Mouse (Mus musculus) stomach, embryonic 14.5 days (tissue): ENCODE data around the gene Tbcel. TPM values are rescaled to one million over a fixed set of nuclear protein-coding genes. Genes with fewer than 3 reads are reported as not detected.

Source experiments
- ATAC-seq: fragments of 200-750 bp; cut with Nextera tagmentation; 2 replicates; pipeline ENCODE4 v1.8.0; 2017; ENCODE audit warnings: low read depth, moderate TSS enrichment; ENCODE audit not compliant: insufficient number of reproducible peaks, insufficient read depth, low FRiP score
- H3K27ac ChIP-seq: fragments of 300-500 bp; sonication (generic); 2 replicates; pipeline ENCODE4 v1.5.1; 2014; ENCODE audit warnings: mild to moderate bottlenecking, low read length, moderate library complexity, mixed read lengths
- H3K27me3 ChIP-seq: fragments of 300-500 bp; sonication (generic); 2 replicates; pipeline ENCODE4 v1.6.1; 2014; ENCODE audit warnings: low read length, control low read depth, mixed read lengths; ENCODE audit not compliant: control insufficient read depth, insufficient read depth
- H3K36me3 ChIP-seq: fragments of 300-500 bp; sonication (generic); 2 replicates; pipeline ENCODE4 v1.6.1; 2014; ENCODE audit warnings: mild to moderate bottlenecking, control low read depth, low read length, moderate library complexity, mixed read lengths; ENCODE audit not compliant: control insufficient read depth, insufficient read depth
- H3K4me1 ChIP-seq: fragments of 300-500 bp; sonication (generic); 2 replicates; pipeline ENCODE4 v1.6.1; 2014; ENCODE audit warnings: low read length, control low read depth, mixed read lengths; ENCODE audit not compliant: control insufficient read depth, insufficient read depth
- H3K4me2 ChIP-seq: fragments of 300-500 bp; sonication (generic); replicated peaks from 2 replicates; pipeline ENCODE4 v1.6.1; 2014; ENCODE audit warnings: low read depth, low read length, control low read depth
- H3K4me3 ChIP-seq: fragments of 300-500 bp; sonication (generic); 2 replicates; pipeline ENCODE4 v1.5.1; 2014; ENCODE audit warnings: low read depth, low read length, control low read depth
- H3K9ac ChIP-seq: fragments of 300-500 bp; sonication (generic); replicated peaks from 2 replicates; pipeline ENCODE4 v1.6.1; 2014; ENCODE audit warnings: low read depth, mild to moderate bottlenecking, control low read depth, low read length, moderate library complexity, mixed read lengths
- H3K9me3 ChIP-seq: fragments of 300-500 bp; sonication (generic); 2 replicates; pipeline ENCODE4 v1.6.1; 2016; ENCODE audit warnings: low read depth, low read length, control low read depth; ENCODE audit not compliant: control insufficient read depth
- WGBS: fragments of 180-500 bp; shearing (Covaris S2); extraction: QIAGEN DNeasy Blood & Tissue Kit; methylation state at CpG from one replicate; pipeline ENCODE4 v1.1.7; 2014; 5-methylcytosine and 5-hydroxymethylcytosine counted together
- polyA plus RNA-seq: library from polyadenylated mRNA; unstranded; fragments of >200 nt; fragmentation: Nextera tagmentation; extraction: Ambion mirVana; gene quantifications from 2 replicates; pipeline ENCODE4 v1.2.1, GENCODE M21; 2014

The Tbcel gene
- polyA plus RNA-seq, 1 experiment from 2014 or later = 5.5 TPM

- Histone ChIP-seq H3K4me3 (no peak overlapping the region), H3K9me3 (no peaks in the 10 kb centered on the region), H3K4me2 (no peak overlapping the region), H3K36me3 (no peaks in the 10 kb centered on the region), H3K4me1 (no peaks in the 10 kb centered on the region), H3K9ac (no peak overlapping the region), H3K27ac (no peak overlapping the region), H3K27me3 (no peaks in the 10 kb centered on the region)
- ATAC-seq = no peak
- WGBS = 35% methylated on average over 11 of the region's 11 CpGs
Observed at GRCm38 (mm10) chr9:42504559-42504958, 3.0 kb downstream of the Tbcel start.

GRCm38 (mm10) chr9:42503709-42504108 lies 3.9 kb downstream of the Tbcel start:
- WGBS = 86% methylated on average over 4 of the region's 4 CpGs
- H3K9ac ChIP-seq = no peak overlapping the region
- no peak overlapping the region for H3K27ac ChIP-seq
- no peaks in the 10 kb centered on the region for H3K9me3 ChIP-seq
- no peaks in the 10 kb centered on the region for H3K27me3 ChIP-seq
- ATAC-seq = no peak
- H3K36me3 ChIP-seq = no peaks in the 10 kb centered on the region
- H3K4me1 ChIP-seq = no peaks in the 10 kb centered on the region
- no peak overlapping the region for H3K4me2 ChIP-seq
- H3K4me3 ChIP-seq = no peak overlapping the region

GRCm38 (mm10) chr9:42496296-42496695 lies 11.3 kb downstream of the Tbcel start:
- no peaks in the 10 kb centered on the region for H3K36me3 ChIP-seq
- H3K4me3 ChIP-seq = no peak overlapping the region
- no peaks in the 10 kb centered on the region for H3K4me1 ChIP-seq
- H3K4me2 ChIP-seq = no peak overlapping the region
- WGBS = 83% methylated on average over 2 of the region's 2 CpGs
- no peaks in the 10 kb centered on the region for H3K27me3 ChIP-seq
- peaks cover 7% of the 10 kb centered on the region; the same call in 1 of the 2 replicates for H3K9me3 ChIP-seq
- no peak overlapping the region for H3K27ac ChIP-seq
- ATAC-seq = no peak
- H3K9ac ChIP-seq = no peak overlapping the region

GRCm38 (mm10) chr9:42491780-42492179 lies 15.8 kb downstream of the Tbcel start:
- Histone ChIP-seq H3K9ac (no peak overlapping the region), H3K27me3 (no peaks in the 10 kb centered on the region), H3K4me2 (no peak overlapping the region), H3K4me3 (no peak overlapping the region), H3K9me3 (peaks cover 2% of the 10 kb centered on the region; the same call in 1 of the 2 replicates), H3K36me3 (no peaks in the 10 kb centered on the region), H3K27ac (no peak overlapping the region), H3K4me1 (no peaks in the 10 kb centered on the region)
- no peak for ATAC-seq
- WGBS = 88% methylated on average over 9 of the region's 9 CpGs

- Histone ChIP-seq H3K9ac (no peak overlapping the region), H3K4me1 (no peaks in the 10 kb centered on the region), H3K4me2 (no peak overlapping the region), H3K27me3 (no peaks in the 10 kb centered on the region), H3K9me3 (no peaks in the 10 kb centered on the region), H3K36me3 (no peaks in the 10 kb centered on the region), H3K4me3 (no peak overlapping the region), H3K27ac (no peak overlapping the region)
- no peak for ATAC-seq
- WGBS = 60% methylated on average over 16 of the region's 16 CpGs
Observed at GRCm38 (mm10) chr9:42490589-42491382, 16.8 kb downstream of the Tbcel start.

GRCm38 (mm10) chr9:42488071-42488470 lies 19.5 kb downstream of the Tbcel start:
- 96% methylated on average over 1 of the region's 1 CpGs for WGBS
- H3K27me3 ChIP-seq = no peaks in the 10 kb centered on the region
- H3K9me3 ChIP-seq = no peaks in the 10 kb centered on the region
- H3K9ac ChIP-seq = no peak overlapping the region
- H3K4me2 ChIP-seq = no peak overlapping the region
- H3K4me3 ChIP-seq = no peak overlapping the region
- no peaks in the 10 kb centered on the region for H3K36me3 ChIP-seq
- ATAC-seq = no peak
- H3K4me1 ChIP-seq = no peaks in the 10 kb centered on the region
- no peak overlapping the region for H3K27ac ChIP-seq

- Histone ChIP-seq H3K9me3 (no peaks in the 10 kb centered on the region), H3K36me3 (no peaks in the 10 kb centered on the region), H3K27ac (no peak overlapping the region), H3K9ac (no peak overlapping the region), H3K4me1 (no peaks in the 10 kb centered on the region), H3K4me2 (no peak overlapping the region), H3K4me3 (no peak overlapping the region), H3K27me3 (no peaks in the 10 kb centered on the region)
- ATAC-seq = no peak
- WGBS = 47% methylated on average over 4 of the region's 4 CpGs
Observed at GRCm38 (mm10) chr9:42486913-42487312, 20.7 kb downstream of the Tbcel start.

- Histone ChIP-seq H3K9me3 (no peaks in the 10 kb centered on the region), H3K4me2 (no peak overlapping the region), H3K27me3 (no peaks in the 10 kb centered on the region), H3K4me3 (no peak overlapping the region), H3K36me3 (no peaks in the 10 kb centered on the region), H3K27ac (no peak overlapping the region), H3K9ac (no peak overlapping the region), H3K4me1 (no peaks in the 10 kb centered on the region)
- 86% methylated on average over 1 of the region's 1 CpGs for WGBS
- ATAC-seq = no peak
Observed at GRCm38 (mm10) chr9:42484667-42485066, 22.9 kb downstream of the Tbcel start.

GRCm38 (mm10) chr9:42482944-42483343 lies 24.7 kb downstream of the Tbcel start:
- 93% methylated on average over 1 of the region's 1 CpGs for WGBS
- no peaks in the 10 kb centered on the region for H3K4me1 ChIP-seq
- no peak for ATAC-seq

More at GRCm38 (mm10) chr9:42482944-42483343, 24.7 kb downstream of the Tbcel start:
- Histone ChIP-seq H3K9me3 (no peaks in the 10 kb centered on the region), H3K27ac (no peak overlapping the region), H3K4me3 (no peak overlapping the region), H3K36me3 (no peaks in the 10 kb centered on the region), H3K27me3 (no peaks in the 10 kb centered on the region), H3K4me2 (no peak overlapping the region), H3K9ac (no peak overlapping the region)
